Mouse (Mus musculus) adipocyte (in vitro differentiated cells): ENCODE data around the gene Hmox1.

Experiments used
- DNase-seq: peaks from one replicate; pipeline ENCODE4 v3.0.0-alpha.2; 2016; ENCODE audit warnings: low spot score

Hmox1 gene

DNA sequence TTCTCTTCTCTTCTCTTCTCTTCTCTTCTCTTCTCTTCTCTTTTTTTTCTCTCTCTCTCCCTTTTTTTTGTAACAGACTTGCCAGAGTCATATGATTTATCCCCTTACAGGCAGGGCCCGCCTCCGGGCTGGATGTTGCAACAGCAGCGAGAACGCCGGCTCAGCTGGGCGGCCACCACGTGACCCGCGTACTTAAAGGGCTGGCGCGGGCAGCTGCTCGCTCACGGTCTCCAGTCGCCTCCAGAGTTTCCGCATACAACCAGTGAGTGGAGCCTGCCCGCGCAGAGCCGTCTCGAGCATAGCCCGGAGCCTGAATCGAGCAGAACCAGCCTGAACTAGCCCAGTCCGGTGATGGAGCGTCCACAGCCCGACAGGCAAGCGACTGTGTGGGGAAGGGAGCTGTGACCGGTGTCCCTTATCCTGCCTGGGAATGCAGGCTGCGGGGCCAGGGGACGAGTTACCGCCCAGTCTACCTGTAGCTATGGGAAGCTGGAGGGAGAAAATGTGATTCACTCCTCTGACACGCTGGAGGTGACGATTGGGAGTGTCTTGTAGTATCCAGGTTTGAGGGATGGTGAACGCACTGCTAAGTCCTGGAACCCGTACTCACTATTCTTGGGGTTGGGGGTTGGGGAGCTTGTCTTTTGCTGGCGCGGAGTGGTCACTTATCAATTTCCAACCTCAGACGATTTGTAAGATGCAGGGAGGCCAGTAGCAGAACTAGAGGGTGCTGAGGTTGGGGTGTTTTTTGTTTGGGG, at the start of gene Hmox1:
Hmox1 (plus strand) TSS at position 223 of the 758 bp plus-strand sequence.
- DNase-seq: peak; percentile 98

DNA sequence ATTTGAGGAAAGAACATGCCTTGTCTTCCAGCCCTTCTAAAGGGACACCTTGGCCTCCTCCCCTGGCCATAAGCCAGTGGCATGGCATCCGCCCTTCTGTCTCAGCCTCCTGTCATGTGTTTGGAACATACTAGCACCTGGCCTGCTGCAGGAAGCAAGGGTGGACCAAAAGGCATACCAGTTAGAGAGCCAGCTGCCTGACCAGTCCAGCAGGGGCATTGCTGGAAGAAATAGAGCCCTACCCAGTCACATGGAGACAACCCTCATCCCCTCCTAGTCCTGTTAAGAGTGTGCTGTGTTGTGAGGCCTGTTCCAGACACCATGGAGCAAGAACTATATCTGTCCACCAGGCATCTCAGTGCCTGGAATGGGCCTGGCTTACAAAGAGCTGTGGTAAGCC, 47.1 kb upstream of the Hmox1 start:
- DNase-seq: no peak

DNA sequence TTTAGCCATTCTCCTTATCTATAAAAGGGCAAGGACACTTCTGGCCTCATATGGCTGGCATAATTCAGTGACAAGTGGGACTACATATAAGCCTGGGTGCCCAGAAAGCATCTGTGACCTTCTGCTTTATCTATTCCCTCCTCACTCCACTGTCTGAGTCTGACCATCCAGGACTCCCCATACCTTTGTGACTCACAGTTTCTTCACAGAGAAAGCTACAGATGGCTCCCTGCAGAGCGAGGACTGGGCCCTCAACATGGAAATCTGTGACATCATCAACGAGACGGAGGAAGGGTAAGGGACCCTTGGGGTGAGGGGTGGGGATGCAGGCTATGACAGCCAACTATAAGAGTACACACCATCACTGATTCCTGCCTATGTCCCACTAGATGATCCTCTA, 45.6 kb upstream of the Hmox1 start:
- DNase-seq: no peak

- no peak for DNase-seq
These were observed 40.1 kb upstream of the Hmox1 start for GRCm38 (mm10) chr8:75053342-75053741.

- no peak for DNase-seq
These were observed 37.7 kb upstream of the Hmox1 start for GRCm38 (mm10) chr8:75055673-75056072.

DNA sequence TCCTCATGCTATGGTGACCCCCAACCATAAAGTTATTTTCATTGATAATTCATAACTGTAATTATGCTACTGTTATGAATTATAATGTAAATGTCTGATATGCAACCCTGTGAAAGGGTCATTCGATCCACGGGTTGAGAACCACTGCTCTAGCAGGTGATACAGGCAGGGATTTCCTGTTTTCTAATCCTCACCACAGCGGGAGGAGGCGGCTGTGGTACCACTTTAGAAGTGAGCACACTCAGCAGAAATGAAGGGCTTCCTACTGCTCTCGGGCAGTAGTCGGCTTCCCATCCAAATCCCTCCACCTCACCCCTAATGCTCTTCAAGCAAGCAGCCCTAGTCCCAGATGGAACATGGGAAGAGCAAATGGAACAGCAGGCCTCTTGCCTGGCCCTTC, 33.4 kb upstream of the Hmox1 start:
- DNase-seq: no peak

DNA sequence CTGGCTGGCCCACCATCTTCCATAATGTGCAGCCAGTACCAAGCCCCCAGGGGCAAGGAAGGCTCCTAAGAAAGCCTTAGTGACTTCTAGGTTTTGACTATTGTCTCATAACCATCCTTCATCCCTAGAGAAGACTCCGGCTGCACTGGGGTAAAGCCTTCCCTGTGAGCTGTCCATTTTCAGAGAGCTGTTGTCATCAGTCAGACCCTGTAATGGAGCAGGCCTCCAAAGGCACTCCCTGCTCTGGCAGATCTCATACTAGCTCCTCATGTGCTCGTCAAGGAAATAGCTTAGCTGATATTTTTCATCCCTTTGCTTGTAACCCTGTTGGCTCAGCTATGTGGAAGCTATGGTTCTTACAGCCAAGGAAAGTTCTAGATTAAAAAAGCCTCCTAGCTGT, 32.6 kb upstream of the Hmox1 start:
- no peak for DNase-seq

DNA sequence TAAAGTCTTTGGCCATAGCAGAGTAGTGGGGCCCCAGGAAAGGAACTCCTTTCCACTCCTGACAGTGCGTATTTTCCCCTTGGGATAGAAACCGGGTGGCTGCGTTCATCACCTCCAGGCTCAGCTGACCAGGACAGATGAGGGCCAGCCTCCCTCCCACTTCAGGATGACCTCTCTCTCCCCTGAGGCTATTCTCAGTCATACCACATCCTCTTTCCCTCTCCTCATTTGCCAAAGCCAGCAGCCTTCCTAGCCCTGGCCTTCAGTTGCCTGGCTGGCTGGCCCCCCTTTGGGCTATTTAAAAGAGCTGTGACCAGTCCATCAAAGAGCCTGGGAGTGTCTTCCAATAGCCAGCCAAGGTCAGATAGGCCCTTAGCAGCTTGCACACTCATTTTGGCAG, 30.1 kb upstream of the Hmox1 start:
- DNase-seq: no peak

DNA sequence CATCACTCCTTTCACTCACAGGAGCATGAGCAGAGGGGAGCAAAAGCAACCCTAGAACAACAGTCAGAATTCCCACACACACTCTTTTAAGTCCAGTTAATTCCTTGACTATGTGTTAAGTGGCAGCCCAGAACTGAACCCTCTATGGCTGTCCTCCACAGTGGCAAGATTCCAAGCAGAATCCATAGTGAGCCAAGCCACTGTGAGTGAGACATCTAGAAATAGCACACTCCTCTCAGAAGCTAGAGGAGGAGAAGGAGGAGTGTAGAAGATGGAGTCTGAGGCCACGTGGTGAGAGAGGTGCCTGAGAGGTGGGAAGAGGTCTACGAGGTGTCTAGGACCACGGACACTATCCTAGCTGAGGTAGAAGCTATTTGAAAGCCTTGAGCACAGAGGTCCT, 28.6 kb upstream of the Hmox1 start:
- no peak for DNase-seq

- no peak for DNase-seq
These were observed 26.1 kb upstream of the Hmox1 start for GRCm38 (mm10) chr8:75067287-75067686.

- no peak for DNase-seq
These were observed 23.1 kb upstream of the Hmox1 start for GRCm38 (mm10) chr8:75070297-75070696.

DNA sequence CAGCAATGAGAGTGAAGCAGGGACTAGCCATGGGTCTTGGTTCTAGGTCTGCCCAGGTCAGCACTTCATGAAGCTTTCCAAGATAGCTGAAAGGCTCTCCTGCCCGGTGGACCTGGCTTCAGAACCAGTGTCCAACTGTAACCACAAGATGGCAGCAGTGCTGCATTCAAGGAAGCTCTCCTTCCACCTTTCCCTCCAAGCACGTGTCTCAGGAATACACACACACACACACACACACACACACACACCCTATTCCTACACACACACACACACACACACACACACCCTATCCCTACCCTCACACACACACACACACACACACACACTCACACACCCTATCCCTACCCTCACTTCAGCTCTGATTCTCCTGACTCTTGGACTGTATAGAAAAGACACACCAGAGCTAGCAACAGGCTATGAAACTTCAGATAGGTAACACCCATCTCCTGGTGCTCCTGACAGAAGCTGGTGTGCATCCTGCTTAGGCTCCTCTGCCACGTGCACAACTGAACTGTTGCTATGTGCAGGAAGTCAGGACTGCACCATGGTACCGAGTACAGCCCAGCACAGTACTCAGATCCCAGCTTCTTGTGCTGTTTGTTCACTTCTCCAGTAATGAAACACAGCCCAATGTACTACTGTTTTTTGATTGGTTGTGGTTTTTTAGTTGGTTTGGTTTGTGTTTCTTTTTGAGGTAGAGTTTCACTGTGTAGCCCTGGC, 21.6 kb upstream of the Hmox1 start:
- peak; percentile 92 for DNase-seq

- DNase-seq: no peak
These were observed 18.5 kb upstream of the Hmox1 start for GRCm38 (mm10) chr8:75074876-75075275.

DNA sequence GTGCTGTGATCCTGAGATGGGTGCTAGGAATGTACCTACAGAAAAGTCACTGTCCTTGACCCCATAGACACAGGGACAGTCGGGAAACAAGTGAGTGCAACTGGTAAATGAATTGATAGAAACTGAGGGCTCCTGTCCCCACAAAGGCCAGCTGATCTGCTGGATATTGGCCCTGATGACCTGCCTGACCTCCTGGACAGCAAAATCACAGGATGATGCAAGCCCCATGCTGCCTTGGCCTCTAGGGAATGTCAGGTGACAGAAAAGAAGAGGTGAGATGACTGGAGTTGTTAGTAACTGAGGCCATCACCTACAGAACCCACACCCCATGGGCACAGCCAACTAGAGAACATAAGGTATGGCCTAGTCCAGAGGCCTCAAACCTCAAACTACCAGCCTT, 15.2 kb upstream of the Hmox1 start:
- DNase-seq: no peak

DNA sequence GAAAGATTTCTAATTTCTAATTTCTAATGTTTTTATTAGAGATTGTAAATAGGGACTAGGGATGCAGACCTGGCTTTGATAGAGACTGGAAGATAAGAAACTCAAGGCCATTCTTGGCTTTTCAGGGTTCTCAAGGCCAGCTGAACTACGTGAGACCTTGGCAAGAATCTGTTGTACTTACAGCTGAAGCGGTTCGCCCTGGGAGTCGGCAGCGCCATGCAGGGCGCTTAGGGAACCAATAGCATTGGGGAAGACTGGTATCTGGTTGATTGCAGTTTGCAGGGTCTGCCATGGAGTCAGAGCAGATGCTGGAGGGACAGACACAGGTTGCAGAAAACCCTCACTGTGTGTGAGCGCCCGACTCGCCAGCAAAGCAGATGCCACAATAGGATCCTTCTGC, 14.6 kb upstream of the Hmox1 start:
- no peak for DNase-seq

DNA sequence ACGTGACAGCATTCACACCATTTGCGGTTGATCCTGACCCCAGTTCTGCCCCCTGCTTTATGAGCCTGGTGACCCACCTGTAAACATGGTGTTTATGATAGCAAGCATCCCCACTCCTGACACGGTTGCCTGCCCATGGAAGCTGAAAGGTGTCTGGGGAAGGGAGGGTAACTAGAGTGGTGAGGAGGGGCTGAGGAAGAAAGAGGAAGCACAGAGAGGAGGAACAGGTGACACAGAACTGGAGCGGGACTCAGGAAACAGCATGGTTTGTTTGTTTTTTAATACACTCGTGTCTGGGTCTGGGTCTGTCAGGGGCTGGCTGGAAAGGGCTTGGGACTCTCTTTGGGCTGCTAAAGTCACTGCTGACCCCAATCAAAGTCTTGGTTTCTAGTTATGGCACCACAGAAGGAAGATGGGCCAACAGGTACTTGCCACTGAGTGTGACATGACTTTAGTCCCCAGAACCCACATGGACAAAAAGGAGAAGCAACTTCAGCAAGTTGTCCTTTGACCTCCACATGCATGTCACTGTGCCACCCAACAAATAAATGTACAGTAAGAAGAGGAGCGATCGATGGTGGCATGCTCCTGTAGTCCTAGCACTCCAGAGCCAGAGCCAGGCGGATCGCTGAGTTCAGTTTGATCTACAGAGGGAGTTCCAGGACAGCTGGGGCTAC, 11.9 kb upstream of the Hmox1 start:
- no peak for DNase-seq

- no peak for DNase-seq
These were observed 11.1 kb upstream of the Hmox1 start for GRCm38 (mm10) chr8:75082181-75082805.

DNA sequence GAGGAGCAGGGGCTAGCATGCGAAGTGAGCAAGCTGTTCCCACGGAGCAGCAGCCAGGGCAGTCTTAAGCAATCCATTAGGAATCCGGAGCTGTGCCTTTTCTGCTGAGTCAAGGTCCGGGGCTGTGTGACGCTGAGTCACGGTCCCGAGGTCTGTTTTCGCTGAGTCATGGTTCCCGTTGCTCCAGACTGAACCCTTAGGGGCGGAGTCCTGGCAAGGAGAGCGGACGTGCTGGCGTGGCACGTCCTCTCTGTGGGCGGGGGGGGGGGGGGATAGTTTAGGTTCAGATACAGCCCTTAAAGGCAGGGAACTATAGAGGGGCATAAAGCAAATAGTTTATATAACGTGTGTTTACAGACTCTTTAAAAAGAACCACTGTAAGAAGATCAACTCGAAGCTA, 9.6 kb upstream of the Hmox1 start:
- DNase-seq: peak; percentile 100

GRCm38 (mm10) chr8:75084382-75085064, 8.9 kb upstream of the Hmox1 start:
- no peak for DNase-seq

GRCm38 (mm10) chr8:75086002-75086401, 7.4 kb upstream of the Hmox1 start:
- no peak for DNase-seq

DNA sequence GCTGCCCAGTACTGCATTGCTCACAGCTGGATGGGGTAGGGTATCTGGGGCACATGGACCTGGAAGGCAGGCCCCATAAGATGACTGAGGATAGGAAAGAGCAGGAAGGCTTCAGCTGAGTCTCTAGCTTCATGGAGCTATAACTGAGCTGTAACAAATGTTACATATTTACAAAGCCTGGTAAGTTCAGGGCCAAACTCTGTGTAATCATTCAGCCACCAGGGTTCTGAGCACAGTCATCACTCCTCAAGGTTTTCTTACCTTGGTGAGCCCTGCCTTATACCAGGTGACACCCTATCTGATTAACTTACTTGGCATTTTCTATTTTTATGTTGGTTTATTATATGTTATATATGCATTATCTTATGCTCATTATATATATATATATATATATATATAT, 6.3 kb upstream of the Hmox1 start:
- no peak for DNase-seq
